Mouse (Mus musculus) Muller cell, postnatal 12 days (primary cell): ENCODE measurements around the gene Arhgap23.
A peak's percentile ranks its signal among the peaks of the same experiment; 100 is the strongest.

Experiments used
- DNase-seq: peaks from one replicate; pipeline ENCODE4 v3.0.0-alpha.2; 2015; ENCODE audit errors: inconsistent ontology term

Gene Arhgap23

DNA sequence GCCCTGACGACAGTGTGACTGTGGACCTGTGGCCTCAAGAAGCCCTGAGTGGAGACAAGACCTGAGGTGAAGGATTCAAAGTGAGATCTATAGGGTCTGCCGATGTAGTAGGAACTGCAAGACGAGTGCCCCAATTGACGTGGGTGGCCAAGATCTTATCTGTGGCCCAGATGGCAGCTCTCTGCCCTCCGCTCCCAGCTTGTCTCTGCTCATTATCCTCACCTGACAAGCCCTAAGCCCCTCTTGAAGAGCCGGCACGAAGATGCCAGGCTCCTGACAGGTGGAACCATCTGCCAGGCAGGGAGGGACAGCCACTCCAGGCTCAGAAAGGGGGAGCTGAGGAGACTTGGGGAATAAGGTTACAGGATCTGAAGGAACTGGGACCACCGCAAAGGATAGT lies 117.0 kb downstream of the Arhgap23 start:
- no peak for DNase-seq

GRCm38 (mm10) chr11:97532950-97533582 lies 117.7 kb downstream of the Arhgap23 start:
- DNase-seq = no peak

DNA sequence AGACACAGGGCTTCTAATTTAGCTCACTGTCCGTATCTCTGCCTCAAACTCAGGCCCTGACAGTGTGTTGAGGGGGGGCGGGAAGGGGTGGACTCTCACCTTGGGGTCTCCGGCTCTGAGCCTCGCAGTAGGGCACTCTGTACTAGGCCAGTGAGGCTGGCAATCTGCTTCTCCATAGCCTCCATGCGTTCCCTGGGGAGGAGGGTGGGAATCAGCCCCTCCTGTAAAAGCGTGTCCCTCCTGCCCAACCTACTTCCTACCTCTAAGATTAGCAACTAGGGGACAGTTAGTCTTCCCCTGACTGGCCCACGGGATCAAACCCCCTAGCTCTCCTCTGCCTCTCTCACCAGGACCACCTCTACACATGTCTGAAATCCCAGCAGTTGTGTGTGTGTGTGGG lies 118.3 kb downstream of the Arhgap23 start:
- DNase-seq = no peak

GRCm38 (mm10) chr11:97534442-97535307 lies 119.3 kb downstream of the Arhgap23 start:
- DNase-seq = no peak

DNA sequence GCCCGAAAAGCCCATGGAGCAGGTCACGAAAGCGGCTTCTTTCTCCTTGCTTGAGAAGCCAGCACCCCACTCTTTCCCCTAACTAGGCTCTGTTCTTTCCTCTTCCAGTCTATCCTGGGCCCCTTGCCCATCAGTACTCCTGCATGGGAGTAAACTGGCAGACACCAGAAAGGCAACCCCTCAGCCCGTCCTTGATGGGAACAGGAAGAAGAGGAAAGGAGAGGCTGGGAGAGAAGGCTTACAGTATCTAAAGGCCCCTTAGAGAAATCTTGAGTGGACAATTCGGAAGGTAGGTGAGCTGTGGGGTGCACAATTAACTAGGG lies 119.9 kb downstream of the Arhgap23 start:
- no peak for DNase-seq

- no peak for DNase-seq
These were observed 120.3 kb downstream of the Arhgap23 start for GRCm38 (mm10) chr11:97535660-97536059.

- DNase-seq = no peak
These were observed 120.9 kb downstream of the Arhgap23 start for GRCm38 (mm10) chr11:97536083-97536747.

DNA sequence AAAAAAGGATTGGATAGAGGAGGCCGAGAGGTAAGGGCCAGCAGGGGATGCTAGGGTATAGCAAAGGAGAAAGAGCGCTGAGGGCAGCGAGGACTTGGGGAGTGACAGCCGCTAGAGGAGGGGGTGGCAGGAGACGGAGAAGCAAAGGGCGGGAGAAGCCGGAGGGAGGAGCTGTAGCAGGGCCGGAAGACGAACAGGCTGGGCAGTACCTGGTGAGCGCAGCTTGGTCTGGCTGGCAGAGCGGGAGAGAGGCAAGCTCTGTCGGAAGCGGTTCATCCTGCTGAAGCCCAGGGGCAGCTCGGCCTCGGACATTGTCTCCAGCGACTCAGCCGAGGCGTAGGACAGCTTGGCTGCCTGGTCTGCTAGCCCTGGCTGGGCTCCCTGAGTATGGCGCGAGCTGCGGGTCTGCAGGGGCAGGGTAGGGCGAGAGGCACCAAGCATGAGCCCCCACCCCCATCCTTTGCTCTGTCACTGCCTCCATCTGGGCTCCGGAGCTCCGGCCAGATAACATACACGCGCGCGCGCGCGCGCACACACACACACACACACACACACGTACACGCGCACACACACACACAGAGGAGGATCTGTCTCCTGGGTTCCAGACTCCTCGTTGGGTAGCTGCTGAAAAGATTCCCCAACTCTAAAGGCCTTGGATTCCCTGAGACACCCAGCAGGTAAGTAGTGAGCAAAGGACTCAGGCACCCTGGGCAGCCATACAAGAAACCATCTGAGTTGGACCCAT lies 121.7 kb downstream of the Arhgap23 start:
- DNase-seq = peak; percentile 32

DNA sequence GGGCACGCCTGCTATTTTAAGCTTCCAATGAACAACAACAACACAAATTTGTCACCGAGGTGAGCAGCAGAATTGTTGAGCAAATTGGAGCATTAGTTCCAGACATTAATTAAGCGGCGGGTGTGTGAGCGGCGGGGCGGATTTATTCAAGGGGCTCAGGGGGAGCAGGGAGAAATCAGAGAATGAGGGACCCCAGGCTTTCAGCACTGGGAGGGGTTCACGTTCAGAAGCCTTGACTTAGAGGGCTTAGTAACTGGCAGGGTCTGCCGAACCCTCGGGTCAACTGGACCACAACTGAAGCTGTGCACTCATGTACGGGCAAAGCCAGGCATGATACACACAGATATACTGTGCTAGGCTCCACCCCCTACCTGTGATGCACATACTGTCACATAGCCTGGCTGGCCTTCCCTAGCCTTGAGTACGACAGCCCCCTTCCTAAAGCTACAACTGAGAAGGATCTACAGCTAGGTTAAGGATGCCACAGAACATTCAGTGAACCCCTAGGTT lies 122.3 kb downstream of the Arhgap23 start:
- DNase-seq = no peak

- no peak for DNase-seq
These were observed 124.3 kb downstream of the Arhgap23 start for GRCm38 (mm10) chr11:97539622-97540021.

- no peak for DNase-seq
These were observed 124.8 kb downstream of the Arhgap23 start for GRCm38 (mm10) chr11:97540136-97540535.

DNA sequence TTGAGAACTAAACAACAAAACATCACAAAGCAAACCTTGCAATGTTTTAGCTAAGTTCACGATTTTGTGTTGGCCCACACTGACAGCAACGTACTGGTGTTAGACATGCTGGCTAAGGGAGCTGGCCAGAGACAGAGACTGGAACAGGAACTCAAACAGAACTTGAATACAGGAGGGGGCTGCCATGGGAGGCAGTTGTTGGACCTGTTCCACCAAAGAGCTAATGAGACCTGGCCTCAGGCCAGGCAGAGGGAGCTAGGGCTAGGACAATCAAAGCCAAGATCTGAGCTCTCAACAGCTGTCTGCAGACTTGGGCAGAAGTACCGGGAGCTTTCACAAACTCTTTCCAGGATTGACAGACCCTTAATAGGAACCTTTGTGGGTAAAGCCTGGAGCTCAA lies 125.3 kb downstream of the Arhgap23 start:
- DNase-seq = peak; percentile 40

DNA sequence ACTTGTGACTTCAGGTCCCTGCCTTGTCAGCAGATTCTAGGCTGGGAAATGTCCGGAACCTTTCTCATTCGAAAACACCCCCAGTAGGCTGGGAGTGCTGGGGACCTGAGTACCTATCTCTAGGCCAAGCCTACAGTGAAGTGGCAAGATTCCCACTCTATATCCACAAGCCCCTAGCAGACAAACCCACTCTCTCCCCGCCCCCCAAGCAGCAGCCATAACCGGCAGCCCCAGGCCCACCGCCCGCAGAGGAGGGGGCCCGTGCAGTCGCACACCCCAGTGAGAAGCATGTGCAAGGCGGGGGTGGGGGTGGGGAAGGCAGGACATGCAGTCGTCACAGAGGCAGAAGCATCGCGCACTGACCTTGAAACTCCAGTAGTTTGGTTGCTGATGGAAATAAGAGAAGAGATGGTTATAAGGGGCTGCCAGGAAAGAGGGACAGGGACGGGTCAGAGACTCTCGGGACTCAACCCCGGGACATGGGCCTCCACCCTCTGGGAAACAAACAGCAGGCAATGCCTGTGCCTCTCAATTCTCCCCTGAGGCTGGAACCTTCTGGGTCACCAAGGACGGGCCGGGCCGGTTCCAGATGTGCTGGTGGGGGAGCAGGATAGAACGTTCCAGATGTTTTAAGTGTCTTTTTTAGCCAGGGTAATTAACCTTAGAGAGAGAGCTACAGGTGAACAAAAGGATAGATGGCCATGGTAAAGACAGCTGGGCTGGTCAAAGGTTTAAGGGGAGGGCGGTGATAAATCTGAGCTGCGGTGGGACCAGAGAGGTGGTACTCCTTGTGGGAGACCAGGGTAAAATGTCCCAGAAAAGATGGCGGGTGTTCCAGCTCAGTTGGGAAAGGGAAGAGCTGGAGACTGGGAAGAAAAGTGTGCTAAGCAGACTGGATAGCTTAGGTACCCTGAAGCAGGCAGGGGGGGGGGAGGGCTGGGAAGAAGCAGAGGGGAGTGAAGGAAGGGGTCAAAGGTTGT lies 127.1 kb downstream of the Arhgap23 start:
- DNase-seq = no peak

GRCm38 (mm10) chr11:97543181-97543733 lies 127.9 kb downstream of the Arhgap23 start:
- peak; percentile 80 for DNase-seq

DNA sequence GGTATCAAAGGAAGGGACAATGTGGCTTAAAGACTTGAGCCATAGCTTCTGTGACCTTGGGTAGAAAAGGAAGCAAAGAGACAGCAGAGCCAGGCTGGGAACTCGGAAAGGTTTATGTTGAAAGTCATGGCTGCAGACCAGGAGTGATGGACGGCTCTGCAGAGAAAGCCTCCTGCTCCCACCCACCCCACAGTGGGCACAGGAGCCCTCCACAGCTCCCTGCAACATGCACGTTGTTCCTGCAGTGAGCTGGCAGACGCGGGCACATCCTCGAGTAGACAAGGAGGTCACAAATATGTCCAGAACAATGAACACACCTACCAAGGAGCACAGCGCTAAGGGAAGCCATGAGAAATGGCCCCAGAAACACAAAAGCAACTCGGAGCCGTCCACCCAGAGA lies 128.6 kb downstream of the Arhgap23 start:
- no peak for DNase-seq

DNA sequence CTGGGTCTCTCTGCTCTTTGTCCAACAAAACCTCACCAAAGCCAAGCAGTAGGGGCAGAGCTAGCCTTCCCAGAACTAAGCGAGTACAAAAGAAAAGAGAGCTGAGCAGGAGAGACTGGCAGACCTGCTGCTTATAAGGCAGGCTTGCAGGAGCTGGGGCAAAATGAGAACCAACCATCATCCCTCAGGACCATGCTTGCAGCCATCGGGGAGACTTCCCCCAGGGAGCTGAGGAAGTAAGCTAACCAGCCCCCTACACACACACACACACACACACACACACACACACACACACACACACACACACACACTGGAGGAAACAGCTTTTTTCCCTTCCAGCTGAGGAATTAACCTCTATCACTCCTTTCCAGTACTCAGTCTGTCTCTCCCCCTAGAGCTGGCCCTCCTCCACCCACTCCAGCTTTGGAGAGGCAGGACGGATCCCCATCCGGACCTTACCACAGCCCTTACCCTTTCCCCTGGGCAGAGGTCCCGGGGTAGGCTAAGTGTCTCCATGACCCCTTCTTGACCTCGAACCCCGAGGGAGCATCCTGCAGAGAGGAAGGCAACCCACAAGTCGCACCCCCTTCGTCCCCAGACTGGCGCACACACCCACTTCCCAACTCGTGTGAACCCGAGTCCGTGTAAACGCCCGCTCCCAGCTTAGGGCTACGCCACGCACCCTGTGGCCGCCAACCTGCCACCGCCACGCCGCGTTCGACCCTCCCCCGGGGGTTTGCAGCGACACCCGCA lies 130.7 kb downstream of the Arhgap23 start:
- DNase-seq = no peak

- no peak for DNase-seq
These were observed 131.6 kb downstream of the Arhgap23 start for GRCm38 (mm10) chr11:97546804-97547411.

DNA sequence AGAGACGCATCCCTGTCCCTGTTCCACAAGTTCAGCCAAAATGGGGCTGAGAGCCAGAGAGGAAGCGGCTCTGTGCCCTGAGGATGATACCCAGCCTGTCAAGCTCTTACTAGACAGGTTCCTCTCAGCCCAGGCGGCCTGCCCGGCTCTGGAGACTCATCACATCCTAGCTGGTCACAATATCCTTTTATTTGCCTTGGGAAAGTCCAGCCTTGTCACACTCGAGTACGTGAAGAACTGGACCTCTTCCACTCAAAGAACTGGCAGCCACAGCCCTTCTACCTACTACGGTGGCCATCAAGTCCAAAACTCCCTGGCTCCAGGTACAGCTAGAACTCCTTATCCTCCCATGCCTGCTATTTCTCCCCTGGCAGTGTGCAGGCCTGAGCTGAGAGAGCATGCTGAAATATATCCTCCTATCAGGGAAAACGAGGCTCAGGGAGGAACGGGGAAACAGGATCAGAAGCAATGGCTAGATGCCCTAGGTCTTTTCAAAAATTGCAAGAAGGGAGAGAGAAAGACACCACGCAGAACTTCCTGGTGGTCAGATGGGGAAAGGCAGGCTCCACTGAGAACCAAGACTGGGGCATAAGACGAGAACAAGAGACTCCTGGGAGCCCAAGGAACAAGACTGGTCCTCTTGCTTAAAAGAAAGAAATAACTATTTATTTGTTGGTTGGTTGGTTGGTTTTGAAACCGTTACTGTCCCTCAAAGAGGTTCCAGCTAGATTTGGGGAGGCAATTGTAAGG lies 132.8 kb downstream of the Arhgap23 start:
- no peak for DNase-seq
